ENCODE assay signal across 19 mouse cellular contexts in the genomic region with DNA sequence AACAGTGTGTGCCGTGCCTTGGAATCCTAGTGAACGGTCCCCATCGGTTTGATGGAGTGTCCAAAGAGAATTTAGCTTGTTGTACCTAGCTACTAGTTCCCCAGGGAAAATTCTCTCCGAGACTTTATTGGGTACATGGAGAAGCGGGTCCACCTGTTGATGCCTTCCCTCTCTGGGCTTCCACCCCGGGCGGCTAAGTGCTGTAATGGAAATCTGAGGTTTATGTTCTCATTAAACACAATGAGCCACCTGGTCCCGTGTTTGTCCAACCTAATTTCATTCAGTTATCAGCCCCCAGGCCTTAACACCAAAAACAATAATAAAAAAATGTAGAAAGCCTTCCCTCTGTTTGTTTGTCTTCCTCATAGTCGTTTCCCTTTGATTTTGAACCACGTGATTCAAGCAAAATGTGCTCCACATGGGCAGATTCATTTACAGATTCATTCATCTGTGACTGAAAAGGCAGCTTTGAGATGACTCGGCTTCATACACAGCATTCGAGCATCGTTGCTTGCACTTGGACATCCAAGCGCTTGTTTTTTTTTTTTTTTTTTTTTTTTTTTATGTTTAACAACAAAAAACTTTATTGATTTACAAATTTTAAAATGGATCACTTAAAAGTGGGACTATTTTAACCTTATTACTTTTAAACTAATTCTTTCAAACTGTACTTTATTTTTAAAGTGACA.
DNase-seq lines count a peak whose midpoint lies in the region; ATAC-seq lines count a peak whose summit lies in the region.
"Had no signal": no experiment of that assay in that cellular context is flagged by ENCODE, and none has a peak within 500 bp of the region (broad histone marks: within the 10 kb centered on the region; RNA-seq: fewer than 3 reads in every experiment).

No protein-coding gene starts in this region.

- H3K4me2 ChIP-seq in embryonic facial prominence, embryonic 14.5 days (ENCODE audit: low read depth, low read length) = no peak overlapping the region
- no peak overlapping the region for H3K4me2 ChIP-seq in limb, embryonic 11.5 days (ENCODE audit: low read depth, severe bottlenecking)
- H3K4me2 ChIP-seq: embryonic facial prominence, embryonic 13.5 days; heart, embryonic 13.5 days; hindbrain, embryonic 12.5 days had no signal

- 46% methylated on average over 14 of the region's 14 CpGs for WGBS in embryonic facial prominence, embryonic 14.5 days
- WGBS in embryonic facial prominence, embryonic 10.5 days = 79% methylated on average over 14 of the region's 14 CpGs
- WGBS in limb, embryonic 11.5 days = 64% methylated on average over 14 of the region's 14 CpGs

- H3K36me3 ChIP-seq in embryonic facial prominence, embryonic 14.5 days (ENCODE audit: control insufficient read depth, insufficient read depth, low read length) = no peaks in the 10 kb centered on the region
- no peaks in the 10 kb centered on the region for H3K36me3 ChIP-seq in embryonic facial prominence, embryonic 10.5 days (replicated peaks)
- no peaks in the 10 kb centered on the region for H3K36me3 ChIP-seq in limb, embryonic 11.5 days (ENCODE audit: control insufficient read depth, insufficient read depth, low read length)
- H3K36me3 ChIP-seq: embryonic facial prominence, embryonic 13.5 days; heart, embryonic 13.5 days; hindbrain, embryonic 12.5 days had no signal

- no peaks in the 10 kb centered on the region for H3K27me3 ChIP-seq in embryonic facial prominence, embryonic 14.5 days (replicated peaks; ENCODE audit: control insufficient read depth, insufficient read depth, low read length)
- 0 out of 2 replicates have a peak, but pooled peaks cover 4% of the 10 kb centered on the region for H3K27me3 ChIP-seq in embryonic facial prominence, embryonic 10.5 days (replicated peaks; ENCODE audit: low read depth, poor library complexity, severe bottlenecking)
- H3K27me3 ChIP-seq in limb, embryonic 11.5 days (ENCODE audit: control insufficient read depth, insufficient read depth, low read length) = no peaks in the 10 kb centered on the region
- H3K27me3 ChIP-seq: hindbrain, embryonic 12.5 days had no signal

- H3K27ac ChIP-seq in embryonic facial prominence, embryonic 14.5 days (replicated peaks; ENCODE audit: low read depth, low read length) = no peak overlapping the region
- no peak overlapping the region for H3K27ac ChIP-seq in embryonic facial prominence, embryonic 10.5 days (replicated peaks)
- no peak overlapping the region for H3K27ac ChIP-seq in limb, embryonic 11.5 days (replicated peaks; ENCODE audit: low read depth, low read length)
- H3K27ac ChIP-seq: embryonic facial prominence, embryonic 13.5 days; gastrocnemius, adult 2 months; heart, embryonic 13.5 days; hindbrain, embryonic 12.5 days had no signal

- peak; percentile 62 for DNase-seq in embryonic facial prominence, embryonic 14.5 days (ENCODE audit: low spot score)
- no peak for DNase-seq in embryonic facial prominence, embryonic 10.5 days (ENCODE audit: low spot score)
- DNase-seq in retina, postnatal 1 day = peak; percentile 13
- no peak for DNase-seq in retina, embryonic 14.5 days (ENCODE audit: low spot score)
- peak; percentile 42 for DNase-seq in limb, embryonic 11.5 days (ENCODE audit: low spot score)
- DNase-seq in thymus, adult 18-20 months = no peak
- no peak for DNase-seq in testis, postnatal 10 days (ENCODE audit: low spot score)
- DNase-seq: adrenal gland, adult 8-10 months; adrenal gland, postnatal 36 days; cerebellum, adult 11 months; cerebellum, adult 9-10 months; gastrocnemius, adult 2 months; gastrocnemius, postnatal 25 days; heart, postnatal 36 days had no signal

- ATAC-seq in embryonic facial prominence, embryonic 14.5 days (ENCODE audit: low read depth) = peak; percentile 51
- ATAC-seq in limb, embryonic 11.5 days (ENCODE audit: insufficient number of reproducible peaks, low FRiP score, low TSS enrichment, low read depth) = no peak
- ATAC-seq: forebrain, embryonic 14.5 days; hindbrain, embryonic 16.5 days had no signal

- H3K9ac ChIP-seq in embryonic facial prominence, embryonic 14.5 days (ENCODE audit: low read depth, low read length) = no peak overlapping the region
- H3K9ac ChIP-seq in limb, embryonic 11.5 days (ENCODE audit: low read length) = no peak overlapping the region
- H3K9ac ChIP-seq: embryonic facial prominence, embryonic 13.5 days; heart, embryonic 13.5 days; hindbrain, embryonic 12.5 days had no signal

- H3K4me3 ChIP-seq in embryonic facial prominence, embryonic 14.5 days (ENCODE audit: low read depth, low read length) = no peak overlapping the region
- no peak overlapping the region for H3K4me3 ChIP-seq in embryonic facial prominence, embryonic 10.5 days
- H3K4me3 ChIP-seq in limb, embryonic 11.5 days (ENCODE audit: low read depth, low read length) = no peak overlapping the region
- H3K4me3 ChIP-seq: embryonic facial prominence, embryonic 13.5 days; gastrocnemius, adult 2 months; heart, embryonic 13.5 days; hindbrain, embryonic 12.5 days had no signal

- H3K9me3 ChIP-seq in embryonic facial prominence, embryonic 14.5 days (ENCODE audit: control insufficient read depth, low read length) = no peaks in the 10 kb centered on the region
- no peaks in the 10 kb centered on the region for H3K9me3 ChIP-seq in embryonic facial prominence, embryonic 10.5 days
- H3K9me3 ChIP-seq in limb, embryonic 11.5 days (ENCODE audit: control insufficient read depth, low read length) = no peaks in the 10 kb centered on the region
- H3K9me3 ChIP-seq: embryonic facial prominence, embryonic 13.5 days; heart, embryonic 13.5 days; hindbrain, embryonic 12.5 days had no signal

- peaks cover 18% of the 10 kb centered on the region for H3K4me1 ChIP-seq in embryonic facial prominence, embryonic 14.5 days (ENCODE audit: control insufficient read depth, insufficient read depth, low read length)
- peaks cover 13% of the 10 kb centered on the region for H3K4me1 ChIP-seq in embryonic facial prominence, embryonic 10.5 days
- peaks cover 6% of the 10 kb centered on the region for H3K4me1 ChIP-seq in limb, embryonic 11.5 days (ENCODE audit: control insufficient read depth, insufficient read depth, low read length)

Comparison
In these comparisons a context has a peak if more than half of its experiments do, and no peak if none do; other contexts are left out.
1. DNase-seq: peak in embryonic facial prominence, embryonic 14.5 days (single experiment), retina, postnatal 1 day (single experiment) and limb, embryonic 11.5 days (single experiment); none in embryonic facial prominence, embryonic 10.5 days (single experiment), retina, embryonic 14.5 days (single experiment), thymus, adult 18-20 months (0 of 2) and testis, postnatal 10 days (single experiment).